8 mouse cellular contexts compared by ENCODE assay signal in the genomic region with DNA sequence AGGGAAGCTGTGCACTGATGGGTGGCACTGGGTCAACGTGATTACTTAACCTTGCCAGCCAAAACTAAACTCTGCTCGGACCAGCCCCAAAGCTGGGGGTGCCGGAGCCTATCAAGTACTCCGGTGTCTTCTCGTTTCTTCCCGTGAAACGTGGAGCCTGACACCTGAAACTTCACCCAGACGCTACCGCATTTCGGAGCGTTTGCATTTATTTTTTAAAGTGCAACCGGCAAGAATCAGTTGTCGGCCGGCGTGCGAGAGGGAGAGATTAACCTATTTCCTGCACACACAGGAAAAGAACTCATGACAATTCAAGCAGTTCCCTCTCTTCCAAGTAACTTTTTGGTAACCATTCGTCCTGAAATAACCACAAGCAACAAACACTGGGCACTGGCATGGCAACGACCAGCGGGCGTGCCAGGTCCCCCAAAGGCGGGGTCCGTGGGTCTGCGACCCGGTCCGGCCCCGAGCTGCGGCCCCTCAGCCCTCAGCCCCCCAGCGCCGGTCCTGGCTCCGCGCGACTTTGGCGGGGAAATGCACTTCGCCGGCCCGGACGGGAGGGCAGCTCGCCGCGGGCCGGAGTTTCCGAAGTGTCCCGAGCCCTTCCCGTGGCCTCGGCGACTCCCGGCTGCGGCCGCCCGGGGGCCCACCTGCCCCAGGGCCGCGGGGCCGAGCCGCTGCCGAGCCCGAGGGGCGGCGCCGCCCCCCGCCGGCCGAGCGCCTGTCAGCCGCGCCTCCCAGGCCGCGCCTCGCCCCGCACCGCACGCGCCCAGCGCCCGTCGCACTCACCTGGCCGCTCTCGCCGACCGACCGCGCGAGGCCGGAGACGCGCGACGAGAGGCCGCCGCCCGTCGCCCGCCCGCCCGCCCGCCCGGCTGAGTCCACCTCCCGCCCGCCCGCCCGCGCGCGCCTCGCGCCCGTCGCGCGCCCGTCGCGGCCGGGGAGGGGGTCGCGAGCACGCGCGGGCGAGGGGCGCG.
DNase-seq lines count a peak whose midpoint lies in the region; ATAC-seq and TF ChIP-seq lines count a peak whose summit lies in the region.

No protein-coding gene starts in this region.

- no peaks in the 10 kb centered on the region for H3K36me3 ChIP-seq in embryonic facial prominence, embryonic 12.5 days
- H3K36me3 ChIP-seq in kidney, adult 2 months (ENCODE audit: control insufficient read depth, insufficient read depth, low read length) = no peaks in the 10 kb centered on the region; the same call in 1 of the 2 replicates
- H3K36me3 ChIP-seq in liver, embryonic 13.5 days = no peaks in the 10 kb centered on the region
- H3K36me3 ChIP-seq in stomach, postnatal 0 days (ENCODE audit: control insufficient read depth, insufficient read depth, low read length) = no peaks in the 10 kb centered on the region

- H3K4me1 ChIP-seq in embryonic facial prominence, embryonic 12.5 days = peaks cover 9% of the 10 kb centered on the region
- H3K4me1 ChIP-seq in kidney, adult 2 months (ENCODE audit: control insufficient read depth, insufficient read depth, low read length) = peaks cover 17% of the 10 kb centered on the region
- H3K4me1 ChIP-seq in liver, embryonic 13.5 days (replicated peaks) = peaks cover 29% of the 10 kb centered on the region
- no peaks in the 10 kb centered on the region for H3K4me1 ChIP-seq in stomach, postnatal 0 days (replicated peaks; ENCODE audit: control insufficient read depth, insufficient read depth)

- no peaks in the 10 kb centered on the region for H3K27me3 ChIP-seq in embryonic facial prominence, embryonic 12.5 days
- no peaks in the 10 kb centered on the region for H3K27me3 ChIP-seq in kidney, adult 2 months (replicated peaks; ENCODE audit: control insufficient read depth, insufficient read depth, low read length)
- H3K27me3 ChIP-seq in liver, embryonic 13.5 days = no peaks in the 10 kb centered on the region
- no peaks in the 10 kb centered on the region for H3K27me3 ChIP-seq in stomach, postnatal 0 days (ENCODE audit: control insufficient read depth, insufficient read depth, low read length)

- peak overlapping the region; percentile 86 for H3K4me3 ChIP-seq in embryonic facial prominence, embryonic 12.5 days
- peak overlapping the region; percentile 88 for H3K4me3 ChIP-seq in kidney, adult 2 months (ENCODE audit: insufficient read depth, low read depth, low read length)
- peak overlapping the region; percentile 91 for H3K4me3 ChIP-seq in liver, embryonic 13.5 days (replicated peaks)
- H3K4me3 ChIP-seq in stomach, postnatal 0 days (ENCODE audit: low read depth, low read length) = peak overlapping the region; percentile 93

- H3K9ac ChIP-seq in embryonic facial prominence, embryonic 12.5 days = peak overlapping the region; percentile 79
- peak overlapping the region; percentile 91 for H3K9ac ChIP-seq in liver, embryonic 13.5 days
- peak overlapping the region; percentile 91 for H3K9ac ChIP-seq in stomach, postnatal 0 days (ENCODE audit: low read length)

- peak overlapping the region; percentile 85 for H3K27ac ChIP-seq in embryonic facial prominence, embryonic 12.5 days
- peak overlapping the region; percentile 88 for H3K27ac ChIP-seq in kidney, adult 2 months (ENCODE audit: insufficient read depth, low read depth, low read length)
- peak overlapping the region; percentile 85 for H3K27ac ChIP-seq in liver, embryonic 13.5 days
- H3K27ac ChIP-seq in stomach, postnatal 0 days (replicated peaks) = peak overlapping the region; percentile 96

- ATAC-seq in embryonic facial prominence, embryonic 12.5 days (ENCODE audit: insufficient number of reproducible peaks, insufficient read depth, low FRiP score, low TSS enrichment) = peak; percentile 30; the same call in 1 of the 2 replicates
- peak; percentile 53 for ATAC-seq in liver, embryonic 13.5 days (ENCODE audit: low read depth)
- peak; percentile 73 for ATAC-seq in stomach, postnatal 0 days (ENCODE audit: low FRiP score, low TSS enrichment)

- H3K9me3 ChIP-seq in embryonic facial prominence, embryonic 12.5 days = no peaks in the 10 kb centered on the region
- no peaks in the 10 kb centered on the region for H3K9me3 ChIP-seq in liver, embryonic 13.5 days (replicated peaks)
- H3K9me3 ChIP-seq in stomach, postnatal 0 days (ENCODE audit: control insufficient read depth, low read length) = no peaks in the 10 kb centered on the region

- no peak for TF ChIP-seq CTCF in kidney, adult 2 months (conservative IDR thresholded peaks at IDR 0.05; ENCODE audit: insufficient read depth, insufficient read length, low read depth, low read length)
- TF ChIP-seq CTCF in stomach, postnatal 0 days (IDR thresholded peaks at IDR 0.05; ENCODE audit: low read depth) = no peak

- TF ChIP-seq POLR2A in kidney, adult 2 months (IDR thresholded peaks at IDR 0.05; ENCODE audit: low read depth, low read length) = no peak

- DNase-seq in B cell, adult 2 months = peak; percentile 51 to 57
- DNase-seq in adrenal gland, postnatal 25 days = peak; percentile 48
- peak; percentile 36 for DNase-seq in heart, adult 8-10 months (ENCODE audit: low spot score)
- DNase-seq in kidney, adult 2 months = peak; percentile 77
- peak; percentile 32 for DNase-seq in liver, embryonic 13.5 days
- DNase-seq in naive thymus-derived CD4-positive, alpha-beta T cell, adult 2 months (ENCODE audit: low read depth) = peak; percentile 71
- peak; percentile 74 for DNase-seq in stomach, postnatal 0 days (ENCODE audit: low spot score)

- TF ChIP-seq EP300 in stomach, postnatal 0 days (optimal IDR thresholded peaks at IDR 0.05) = no peak

- peak overlapping the region; percentile 74 for H3K4me2 ChIP-seq in embryonic facial prominence, embryonic 12.5 days (replicated peaks)
- H3K4me2 ChIP-seq in liver, embryonic 13.5 days = peak overlapping the region; percentile 93
- peak overlapping the region; percentile 79 for H3K4me2 ChIP-seq in stomach, postnatal 0 days (replicated peaks; ENCODE audit: low read depth)

- WGBS in embryonic facial prominence, embryonic 12.5 days = 1% methylated on average over 65 of the region's 121 CpGs
- 6% methylated on average over 106 of the region's 121 CpGs for WGBS in kidney, adult 2 months
- under 1% methylated on average over 82 of the region's 121 CpGs for whole genome bisulfite sequencing in liver, embryonic 13.5 days (ENCODE audit: insufficient replicate concordance)
- under 1% methylated on average over 51 of the region's 121 CpGs for WGBS in stomach, postnatal 0 days

Comparison
In these comparisons a context has a peak if more than half of its experiments do, and no peak if none do; other contexts are left out.
1. Peak in every context shown above with its lines: DNase-seq, ATAC-seq, H3K4me3 ChIP-seq and H3K27ac ChIP-seq.